Mouse (Mus musculus) erythroid progenitor cell, adult 5-6 weeks (primary cell): Measurements from ENCODE around the gene Fmc1. TPM values are rescaled to one million over a fixed set of nuclear protein-coding genes. Genes with fewer than 3 reads are reported as not detected.

Experiments used
- ATAC-seq: replicated peaks from 2 replicates; pipeline ENCODE4 v1.8.0; 2016; ENCODE audit warnings: moderate number of reproducible peaks, mild to moderate bottlenecking, moderate TSS enrichment, inconsistent platforms; ENCODE audit not compliant: poor library complexity, low FRiP score, severe bottlenecking
- total RNA-seq, 2 experiments: library from RNA; stranded (forward) in 1 of 2; stranded (reverse) in 1 of 2; fragments of 150-400 nt in 1 of 2; fragments of 186-747, 209-891 nt in 1 of 2; gene quantifications; 2 replicates each; pipeline versions ENCODE4 v1.2.3 to v1.2.4; 2015 to 2017; ENCODE audit warnings: low replicate concordance in 2 of 2

Fmc1 gene
- total RNA-seq, 2 experiments from 2014 or later, result 1.1 to 26.0 TPM

DNA sequence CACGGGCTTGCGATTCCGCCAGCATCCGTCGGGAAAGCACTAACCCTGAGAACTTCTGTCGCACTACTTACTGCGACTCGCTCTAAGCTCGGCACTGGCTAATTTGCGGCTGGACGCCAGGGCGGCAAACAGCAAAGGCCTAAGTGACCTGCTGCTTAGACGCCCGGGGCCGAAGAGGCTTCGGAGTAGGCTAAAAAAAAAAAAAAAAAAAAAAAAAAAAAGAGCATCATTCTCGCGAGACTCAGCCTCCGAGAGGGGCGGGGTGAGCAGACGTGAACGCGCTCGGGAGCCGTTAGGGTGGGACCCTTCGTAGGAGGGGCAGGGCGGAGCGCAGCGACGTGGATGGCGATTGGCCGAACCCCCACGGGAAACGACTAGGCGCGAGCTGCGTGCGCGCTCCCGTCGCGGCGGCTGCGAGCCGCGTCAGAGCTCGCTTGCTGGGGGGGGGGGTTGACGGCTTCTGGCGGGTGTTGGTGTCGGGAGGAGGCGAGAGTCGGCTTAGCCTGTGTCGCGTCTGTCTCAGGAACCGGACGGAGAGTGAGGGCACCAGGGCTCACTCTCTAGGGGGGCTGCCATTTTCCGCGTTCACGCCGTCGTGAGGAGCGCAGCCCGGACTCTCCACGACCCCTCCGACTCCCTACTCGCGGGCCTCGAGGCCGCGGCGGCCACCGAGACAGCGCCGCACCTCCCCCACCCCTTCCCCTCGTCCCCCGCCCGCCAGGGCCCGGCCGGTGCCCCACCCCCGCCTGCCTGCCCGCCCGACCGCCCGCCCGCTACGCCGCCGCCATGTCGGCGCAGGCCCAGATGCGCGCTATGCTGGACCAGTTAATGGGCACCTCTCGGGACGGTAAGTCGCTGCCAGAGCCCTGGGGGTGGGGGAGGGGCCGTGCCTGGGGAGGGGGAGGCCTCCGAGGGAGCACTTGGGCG is 18.0 kb downstream of the Fmc1 start, which contains the start of gene Luc7l2:
Gene Luc7l2, plus strand, starts transcription at position 273 of the 927 bp plus-strand sequence.
- peak; percentile 86 for ATAC-seq

DNA sequence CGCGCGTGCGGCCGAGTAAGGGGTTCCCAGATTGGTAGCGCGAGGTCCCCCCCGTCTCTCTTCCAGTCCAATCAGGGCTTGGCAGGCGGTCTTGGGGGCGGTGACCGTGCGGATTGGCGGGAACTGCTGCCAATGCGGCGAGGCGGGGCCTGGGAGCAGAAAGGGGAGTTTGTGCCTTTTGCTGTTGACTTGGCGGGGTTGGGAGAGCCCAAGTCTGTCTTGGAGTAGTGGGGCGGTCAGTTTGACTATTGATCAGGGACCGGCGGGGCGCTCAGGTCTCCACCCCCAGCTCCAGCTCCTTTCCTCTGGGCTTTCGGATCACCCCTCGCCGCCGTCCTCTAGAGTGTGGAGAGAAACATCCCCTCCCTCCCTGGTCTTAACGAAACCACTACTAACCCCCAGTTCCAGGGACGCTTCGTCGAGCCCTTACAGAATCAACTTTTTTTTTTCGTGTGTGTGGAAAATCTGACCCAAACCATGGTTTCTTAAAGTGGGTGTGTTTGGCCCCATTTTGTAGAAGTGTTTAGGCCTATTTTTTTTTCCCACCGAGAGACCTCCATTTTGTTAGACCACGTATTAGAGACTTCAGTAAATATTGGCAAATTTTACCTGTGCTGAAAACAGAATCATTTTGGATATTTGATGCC is 18.8 kb downstream of the Fmc1 start:
- ATAC-seq, result peak; percentile 86

DNA sequence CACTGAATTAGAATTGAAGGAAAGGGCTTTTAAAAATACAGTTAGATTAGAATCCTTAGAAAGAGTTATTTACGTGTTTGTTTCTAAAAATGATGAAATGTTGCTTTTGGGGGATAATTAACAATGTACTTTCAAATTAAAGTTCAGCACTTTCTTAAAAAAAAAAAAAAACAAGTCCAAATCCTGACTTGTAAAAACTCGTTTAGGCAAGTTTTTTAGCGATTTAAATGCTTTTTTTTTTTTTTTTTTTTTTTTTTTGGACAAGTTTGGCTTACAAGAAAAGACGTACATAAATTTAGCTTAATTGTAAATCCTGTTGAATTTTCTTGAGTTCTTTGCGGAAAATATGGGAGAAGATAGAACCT is 19.3 kb downstream of the Fmc1 start:
- no peak for ATAC-seq

DNA sequence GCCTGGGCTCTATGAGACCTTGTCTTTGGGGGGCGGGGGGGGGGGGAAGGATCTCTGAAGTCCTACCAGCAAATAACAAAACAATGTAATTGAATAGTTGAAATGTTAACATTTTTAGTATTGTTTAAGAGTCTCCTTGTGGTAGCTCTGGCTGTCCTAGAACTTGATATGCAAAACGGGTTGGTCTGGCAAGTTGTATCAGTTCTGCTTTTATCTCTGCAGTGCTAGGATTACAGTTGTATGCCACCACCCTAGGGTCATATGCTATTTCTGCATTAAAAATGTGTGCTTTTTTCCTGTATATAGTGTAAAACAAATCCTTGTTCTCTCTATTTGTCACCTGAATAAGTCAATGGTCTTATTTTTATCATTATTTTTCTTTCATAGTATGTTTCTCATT is 42.8 kb downstream of the Fmc1 start:
- no peak for ATAC-seq

DNA sequence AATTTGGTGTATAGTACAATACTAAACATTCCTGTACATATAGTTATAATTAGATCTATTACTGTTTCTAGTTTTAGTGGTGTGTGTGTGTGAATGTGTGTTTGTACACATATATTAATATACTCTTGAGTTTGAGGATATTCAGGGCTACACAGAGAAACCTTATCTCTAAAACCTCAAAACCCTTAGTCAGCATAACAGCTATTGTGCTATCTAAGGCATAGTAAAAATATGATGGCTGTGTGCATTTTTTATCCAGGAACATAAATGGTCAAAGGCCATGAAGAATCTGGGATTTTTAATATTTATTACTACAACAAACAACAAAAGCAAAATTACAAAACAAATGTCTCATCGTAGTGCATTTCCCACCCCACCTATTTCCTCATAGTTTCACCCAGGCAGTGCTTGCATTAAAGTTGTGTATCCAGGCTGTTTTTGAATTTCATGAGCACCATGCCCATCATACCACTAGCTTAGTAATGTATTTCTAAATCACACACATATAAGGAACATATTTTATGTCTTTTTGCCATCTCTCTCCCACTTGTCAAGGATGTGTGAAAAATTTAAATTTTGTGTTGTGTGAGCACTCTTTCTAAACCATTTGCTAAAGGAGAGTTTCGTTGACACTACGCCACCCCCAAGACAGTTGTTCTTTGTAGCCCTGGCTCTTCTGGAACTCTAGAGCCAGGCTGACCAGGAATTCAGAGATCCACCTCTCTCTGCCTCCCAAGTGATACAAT is 47.0 kb downstream of the Fmc1 start:
- ATAC-seq, result no peak

DNA sequence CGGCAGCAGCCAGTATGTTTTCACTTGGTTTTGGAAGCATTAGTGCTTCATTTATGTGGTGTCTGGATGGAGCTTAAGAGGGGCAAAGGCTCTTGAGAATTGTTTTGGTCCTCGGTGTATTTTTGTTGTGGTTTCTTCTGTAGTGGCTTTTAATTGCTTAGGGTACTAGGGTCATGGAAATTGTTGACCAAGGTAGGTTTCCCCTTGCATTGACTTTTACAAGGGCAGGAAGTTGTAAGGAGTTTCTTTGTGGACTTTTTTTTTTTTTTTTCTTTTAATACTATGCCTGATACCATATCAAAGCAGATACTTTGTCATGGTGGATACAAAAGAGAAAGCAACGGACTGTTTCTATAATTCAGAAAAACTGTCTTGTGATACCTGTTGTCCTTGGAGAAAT is 48.4 kb downstream of the Fmc1 start:
- ATAC-seq, result no peak

Other genes with a start within 250 kb of the Fmc1 start
- 1.1 and 2.5 TPM in 2 replicates for gene Zc3hav1l, start 234.2 kb upstream of the Fmc1 start, total RNA-seq (2015; ENCODE audit: low replicate concordance)
- 0.64 and 1.1 TPM in 2 replicates for gene Zc3hav1l, start 234.2 kb upstream of the Fmc1 start, total RNA-seq (2017; ENCODE audit: low replicate concordance)
- gene Zc3hav1, start 178.9 kb upstream of the Fmc1 start, total RNA-seq (2015; ENCODE audit: low replicate concordance), result 149 and 161 TPM in 2 replicates
- 166 and 185 TPM in 2 replicates for gene Zc3hav1, start 178.9 kb upstream of the Fmc1 start, total RNA-seq (2017; ENCODE audit: low replicate concordance)
- gene Ttc26, start 152.0 kb upstream of the Fmc1 start, total RNA-seq (2015; ENCODE audit: low replicate concordance), result 0.72 TPM in 1 of 2 replicates, not detected in the other
- not detected in 2 replicates for gene Ttc26, start 152.0 kb upstream of the Fmc1 start, total RNA-seq (2017; ENCODE audit: low replicate concordance)
- gene Ubn2, start 99.6 kb upstream of the Fmc1 start, total RNA-seq (2015; ENCODE audit: low replicate concordance), result 46.5 and 66.3 TPM in 2 replicates
- 33.1 and 36.6 TPM in 2 replicates for gene Ubn2, start 99.6 kb upstream of the Fmc1 start, total RNA-seq (2017; ENCODE audit: low replicate concordance)
- 322 and 443 TPM in 2 replicates for gene Luc7l2, start 17.8 kb downstream of the Fmc1 start, total RNA-seq (2015; ENCODE audit: low replicate concordance)
- 458 and 570 TPM in 2 replicates for gene Luc7l2, start 17.8 kb downstream of the Fmc1 start, total RNA-seq (2017; ENCODE audit: low replicate concordance)
- not detected in 2 replicates for gene Klrg2, start 103.7 kb downstream of the Fmc1 start, total RNA-seq (2015; ENCODE audit: low replicate concordance)
- not detected in 2 replicates for gene Klrg2, start 103.7 kb downstream of the Fmc1 start, total RNA-seq (2017; ENCODE audit: low replicate concordance)
- gene Clec2l, start 129.6 kb downstream of the Fmc1 start, total RNA-seq (2015; ENCODE audit: low replicate concordance), result not detected in 2 replicates
- gene Clec2l, start 129.6 kb downstream of the Fmc1 start, total RNA-seq (2017; ENCODE audit: low replicate concordance), result 0.39 TPM in 1 of 2 replicates, not detected in the other